Mouse (Mus musculus) hindbrain, embryonic 13.5 days (tissue): ENCODE data around the gene Slc7a1. TPM values are rescaled to one million over a fixed set of nuclear protein-coding genes. Genes with fewer than 3 reads are reported as not detected.

Source experiments
- ATAC-seq: fragments of 200-750 bp; cut with Nextera tagmentation; 2 replicates; pipeline ENCODE4 v1.8.0; 2017; ENCODE audit warnings: moderate TSS enrichment; ENCODE audit not compliant: low FRiP score
- H3K27ac ChIP-seq: fragments of 300-500 bp; sonication (generic); 2 replicates; pipeline ENCODE4 v1.5.1; 2015; ENCODE audit warnings: inconsistent platforms, mild to moderate bottlenecking, moderate library complexity
- H3K27me3 ChIP-seq: fragments of 300-500 bp; sonication (generic); 2 replicates; pipeline ENCODE4 v1.6.1; 2015; ENCODE audit warnings: mild to moderate bottlenecking, inconsistent platforms
- H3K36me3 ChIP-seq: fragments of 300-500 bp; sonication (generic); 2 replicates; pipeline ENCODE4 v1.6.1; 2015; ENCODE audit warnings: mild to moderate bottlenecking, inconsistent platforms
- H3K4me1 ChIP-seq: fragments of 300-500 bp; sonication (generic); replicated peaks from 2 replicates; pipeline ENCODE4 v1.6.1; 2015; ENCODE audit warnings: inconsistent platforms
- H3K4me2 ChIP-seq: fragments of 300-500 bp; sonication (generic); 2 replicates; pipeline ENCODE4 v1.6.1; 2015; ENCODE audit warnings: inconsistent platforms, mild to moderate bottlenecking, moderate library complexity
- H3K4me3 ChIP-seq: fragments of 300-500 bp; sonication (generic); 2 replicates; pipeline ENCODE4 v1.5.1; 2015; ENCODE audit warnings: mild to moderate bottlenecking, inconsistent platforms
- H3K9ac ChIP-seq: fragments of 300-500 bp; sonication (generic); 2 replicates; pipeline ENCODE4 v1.6.1; 2015; ENCODE audit warnings: mild to moderate bottlenecking, inconsistent platforms
- H3K9me3 ChIP-seq: fragments of 300-500 bp; sonication (generic); 2 replicates; pipeline ENCODE4 v1.6.1; 2016; ENCODE audit warnings: inconsistent platforms
- WGBS: fragments of 180-500 bp; shearing (Covaris S2); methylation state at CpG from one replicate; pipeline ENCODE4 v1.1.7; 2015; 5-methylcytosine and 5-hydroxymethylcytosine counted together
- polyA plus RNA-seq: library from polyadenylated mRNA; unstranded; fragments of >200 nt; fragmentation: Nextera tagmentation; extraction: Ambion mirVana; gene quantifications from 2 replicates; pipeline ENCODE4 v1.2.1, GENCODE M21; 2015

Slc7a1 gene
- polyA plus RNA-seq, result 29.6 and 31.3 TPM in 2 replicates

DNA sequence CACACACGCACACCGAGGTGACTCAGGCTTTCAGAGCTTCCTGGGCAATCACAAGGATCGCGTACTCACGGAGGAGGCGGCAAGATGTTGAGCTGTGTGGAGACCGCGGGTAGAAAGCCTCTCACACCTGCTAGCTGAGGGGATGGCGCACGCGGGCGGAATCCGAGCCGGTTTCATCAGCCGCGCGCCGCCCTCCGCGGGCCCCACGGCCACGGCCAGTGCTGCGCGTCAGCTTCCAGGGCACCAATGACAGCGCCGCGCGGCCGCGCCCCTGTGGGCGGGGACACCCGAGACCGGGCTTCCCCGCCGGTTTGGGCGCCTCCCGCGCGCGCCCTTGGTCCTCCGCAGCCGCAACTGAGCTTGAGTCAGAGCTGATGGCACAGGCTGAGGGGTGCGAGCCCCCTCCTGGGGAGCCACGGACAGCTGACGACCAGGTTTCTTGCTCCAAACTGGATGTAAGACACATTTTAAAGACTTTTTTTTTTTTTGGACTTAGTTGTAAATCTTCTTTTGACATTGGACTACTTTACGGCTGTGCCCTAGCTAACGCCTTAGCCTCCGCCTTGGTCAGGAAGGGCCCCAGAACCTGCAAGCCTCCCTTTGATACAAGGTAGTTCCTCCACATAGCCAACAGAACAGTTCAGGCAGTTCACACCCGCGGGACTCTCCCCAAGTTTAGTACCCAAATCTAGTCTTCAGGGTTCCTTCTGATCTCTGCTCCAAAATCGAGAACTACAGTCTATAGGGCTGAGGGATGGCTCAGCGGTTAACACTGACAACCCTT, at the start of gene Slc7a1:
Gene Slc7a1, minus strand, starts transcription at position 245 of the 784 bp plus-strand sequence.
- 0 out of 2 replicates have a peak, but pooled peaks cover 3% of the 10 kb centered on the region for H3K27me3 ChIP-seq
- H3K4me2 ChIP-seq, result peak within 1 kb of the TSS; percentile 98
- H3K4me3 ChIP-seq, result peak within 1 kb of the TSS; percentile 78
- ATAC-seq, result peak; percentile 95
- H3K4me1 ChIP-seq, result peaks cover 23% of the 10 kb centered on the region
- WGBS, result 3% methylated on average over 45 of the region's 52 CpGs
- H3K36me3 ChIP-seq, result no peaks in the 10 kb centered on the region
- peak within 1 kb of the TSS; percentile 86 for H3K9ac ChIP-seq
- H3K9me3 ChIP-seq, result no peaks in the 10 kb centered on the region
- H3K27ac ChIP-seq, result peak within 1 kb of the TSS; percentile 49

DNA sequence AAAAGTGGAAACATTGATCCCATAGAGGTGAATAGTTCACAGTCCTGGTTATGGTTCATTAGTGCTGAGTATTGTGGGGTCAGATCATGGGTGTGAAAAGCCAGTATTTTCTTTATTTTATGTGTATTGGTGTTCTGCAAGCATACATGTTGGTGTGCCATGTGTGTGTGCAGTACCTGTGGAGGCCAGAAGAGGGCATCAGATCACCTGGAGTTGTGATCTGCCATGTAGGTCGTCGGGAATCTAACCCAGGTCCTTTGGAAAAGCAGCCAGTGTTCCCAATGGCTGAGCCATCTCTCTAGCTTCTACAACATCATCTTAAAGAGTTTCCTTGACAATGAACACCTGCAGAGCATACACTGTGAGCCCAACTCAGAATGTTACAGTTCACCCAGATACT, 45.3 kb upstream of the Slc7a1 start:
- 92% methylated on average over 2 of the region's 2 CpGs for WGBS
- Histone ChIP-seq H3K9ac (no peak overlapping the region), H3K4me3 (no peak overlapping the region), H3K4me1 (no peaks in the 10 kb centered on the region), H3K4me2 (no peak overlapping the region), H3K27me3 (no peaks in the 10 kb centered on the region), H3K27ac (no peak overlapping the region), H3K36me3 (no peaks in the 10 kb centered on the region), H3K9me3 (peaks cover 8% of the 10 kb centered on the region)
- no peak for ATAC-seq

DNA sequence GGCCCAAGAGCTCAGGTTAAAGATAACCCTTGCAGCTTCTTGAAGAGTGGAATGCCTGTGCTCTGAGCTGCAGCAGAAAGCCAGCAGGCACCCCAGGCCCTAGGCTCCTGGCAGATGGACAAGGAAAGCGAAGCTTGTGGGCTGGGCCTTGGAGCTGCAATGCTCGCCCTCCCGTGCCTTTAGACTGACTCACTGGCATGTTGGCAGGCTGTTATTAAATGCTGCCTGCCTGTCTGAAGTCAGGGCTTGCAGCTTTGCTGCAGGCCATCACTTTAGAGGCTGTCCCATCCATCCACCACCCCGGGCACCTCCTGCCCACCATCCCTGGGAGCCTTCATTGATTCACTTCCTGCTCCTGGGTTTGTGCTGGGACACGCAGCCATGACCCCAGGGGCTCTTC, 44.0 kb upstream of the Slc7a1 start:
- no peak for ATAC-seq
- H3K4me2 ChIP-seq, result no peak overlapping the region
- no peaks in the 10 kb centered on the region for H3K36me3 ChIP-seq
- no peaks in the 10 kb centered on the region for H3K4me1 ChIP-seq
- 74% methylated on average over 5 of the region's 5 CpGs for WGBS
- H3K27ac ChIP-seq, result no peak overlapping the region
- peaks cover 8% of the 10 kb centered on the region for H3K9me3 ChIP-seq
- H3K27me3 ChIP-seq, result no peaks in the 10 kb centered on the region
- H3K9ac ChIP-seq, result no peak overlapping the region
- no peak overlapping the region for H3K4me3 ChIP-seq

DNA sequence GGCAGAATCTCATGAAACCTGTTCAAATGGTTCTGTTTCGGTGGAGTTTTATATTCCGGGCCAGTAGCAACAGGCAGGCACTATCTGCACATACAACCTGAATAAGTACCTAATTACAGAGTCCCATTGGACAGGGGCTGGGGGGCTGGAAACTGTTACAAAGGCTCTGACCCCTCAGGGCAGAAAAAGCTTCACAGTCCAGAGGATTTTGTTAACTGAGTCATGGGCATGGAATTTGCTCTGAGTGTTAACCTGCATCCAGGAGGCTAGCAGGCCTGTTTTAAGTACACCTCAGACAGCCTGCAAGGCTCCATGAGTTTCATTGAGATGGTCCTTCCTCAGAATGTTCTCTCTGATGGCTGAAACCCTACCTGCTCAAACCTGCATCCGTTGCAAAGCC, 36.0 kb upstream of the Slc7a1 start:
- 83% methylated on average over 3 of the region's 3 CpGs for WGBS
- no peak overlapping the region for H3K4me3 ChIP-seq
- H3K27me3 ChIP-seq, result no peaks in the 10 kb centered on the region

DNA sequence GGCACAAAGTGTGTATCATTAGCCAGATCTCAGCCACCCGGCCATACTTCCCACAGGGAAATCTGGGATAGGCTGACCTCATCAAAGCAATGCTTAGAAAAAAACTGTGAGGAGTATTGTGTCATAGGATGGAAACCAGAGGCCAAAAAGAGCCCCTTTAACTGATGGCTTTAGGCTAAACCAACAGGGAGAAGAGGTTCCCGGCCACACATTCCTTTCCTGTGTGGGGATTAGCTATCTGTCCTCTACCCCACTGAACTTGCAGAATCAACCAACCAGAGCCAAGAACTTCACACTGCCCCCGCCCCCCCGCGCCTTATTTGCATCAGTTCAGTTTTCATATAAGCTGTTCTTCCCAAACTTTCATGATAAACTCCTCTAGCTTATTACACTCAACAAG, 32.4 kb upstream of the Slc7a1 start:
- H3K4me2 ChIP-seq, result no peak overlapping the region
- no peaks in the 10 kb centered on the region for H3K27me3 ChIP-seq
- no peak overlapping the region for H3K27ac ChIP-seq
- H3K4me3 ChIP-seq, result no peak overlapping the region
- no peaks in the 10 kb centered on the region for H3K9me3 ChIP-seq
- no peaks in the 10 kb centered on the region for H3K36me3 ChIP-seq
- no peak for ATAC-seq
- no peak overlapping the region for H3K9ac ChIP-seq
- WGBS, result 79% methylated on average over 5 of the region's 5 CpGs
- H3K4me1 ChIP-seq, result no peaks in the 10 kb centered on the region

More for the DNA sequence above, 36.0 kb upstream of the Slc7a1 start:
- no peaks in the 10 kb centered on the region for H3K4me1 ChIP-seq
- H3K36me3 ChIP-seq, result no peaks in the 10 kb centered on the region
- H3K9me3 ChIP-seq, result no peaks in the 10 kb centered on the region
- no peak overlapping the region for H3K4me2 ChIP-seq
- no peak overlapping the region for H3K27ac ChIP-seq
- H3K9ac ChIP-seq, result no peak overlapping the region
- no peak for ATAC-seq

DNA sequence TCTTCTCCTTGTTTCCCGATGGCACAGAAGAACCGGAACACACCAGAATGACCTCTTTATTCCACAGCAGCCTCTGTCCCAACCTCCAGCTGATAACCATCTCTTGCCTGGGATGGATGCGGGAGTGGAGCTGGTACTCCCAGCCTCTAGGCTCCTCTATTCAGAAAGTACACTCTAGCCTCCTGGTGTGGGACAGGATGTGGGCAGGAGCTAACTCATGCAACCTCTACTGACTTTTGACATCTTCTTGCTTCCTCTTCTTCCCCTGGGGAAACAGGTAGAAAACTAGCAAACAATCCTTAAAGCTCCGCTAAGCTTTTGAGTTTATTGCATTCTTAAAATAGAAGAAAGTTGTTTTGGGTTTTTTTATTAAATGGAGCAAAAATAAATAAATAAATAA, 29.1 kb upstream of the Slc7a1 start:
- Histone ChIP-seq H3K9me3 (no peaks in the 10 kb centered on the region), H3K36me3 (no peaks in the 10 kb centered on the region), H3K27ac (no peak overlapping the region), H3K4me3 (no peak overlapping the region), H3K4me2 (no peak overlapping the region), H3K4me1 (no peaks in the 10 kb centered on the region), H3K27me3 (no peaks in the 10 kb centered on the region), H3K9ac (no peak overlapping the region)
- WGBS, result 82% methylated on average over 4 of the region's 4 CpGs
- ATAC-seq, result no peak

DNA sequence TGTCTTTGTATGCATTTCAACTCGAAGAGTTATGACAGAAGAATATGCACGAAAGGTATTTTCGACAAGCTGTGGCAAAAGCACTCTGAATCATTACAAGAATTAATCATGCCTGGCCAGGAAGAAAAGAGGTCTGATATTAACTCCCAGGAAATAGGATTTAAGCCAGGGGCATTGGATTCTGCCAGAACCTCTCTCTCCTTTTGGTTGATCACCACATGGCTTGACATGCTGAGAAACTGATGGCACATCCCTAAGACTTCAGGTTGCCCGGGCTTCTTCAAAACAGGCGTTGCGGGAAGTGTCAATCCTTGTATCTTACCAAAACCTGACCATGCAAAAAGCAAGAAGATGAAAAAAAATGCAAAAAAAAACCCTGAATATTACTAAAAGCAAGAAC, 25.4 kb upstream of the Slc7a1 start:
- Histone ChIP-seq H3K27ac (no peak overlapping the region), H3K4me2 (no peak overlapping the region), H3K9ac (no peak overlapping the region), H3K9me3 (no peaks in the 10 kb centered on the region), H3K27me3 (no peaks in the 10 kb centered on the region), H3K4me3 (no peak overlapping the region), H3K36me3 (no peaks in the 10 kb centered on the region), H3K4me1 (no peaks in the 10 kb centered on the region)
- ATAC-seq, result no peak
- WGBS, result 91% methylated on average over 6 of the region's 6 CpGs

DNA sequence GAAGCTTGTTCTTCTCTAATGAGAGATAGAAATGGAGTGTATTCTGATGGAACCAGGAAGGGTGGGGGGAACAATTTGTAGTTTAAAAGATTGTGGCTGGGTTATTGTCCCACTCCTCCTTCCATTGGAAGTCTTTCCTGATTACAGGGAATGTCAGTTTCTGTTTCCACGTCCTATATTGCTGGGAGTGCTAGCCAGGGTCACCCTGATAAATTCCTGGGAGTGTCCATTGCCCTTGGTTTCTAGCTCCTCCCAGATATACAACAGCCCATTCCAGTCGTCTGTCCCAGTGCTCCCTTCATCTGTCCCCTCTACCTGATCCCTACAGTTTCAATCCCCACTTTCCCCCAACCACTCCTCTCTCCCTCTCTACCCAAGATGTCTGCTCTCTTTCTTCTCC, 21.6 kb upstream of the Slc7a1 start:
- WGBS, result 66% methylated on average over 2 of the region's 2 CpGs
- Histone ChIP-seq H3K36me3 (no peaks in the 10 kb centered on the region), H3K27ac (no peak overlapping the region), H3K4me3 (no peak overlapping the region), H3K4me1 (no peaks in the 10 kb centered on the region), H3K27me3 (no peaks in the 10 kb centered on the region), H3K9me3 (0 out of 2 replicates have a peak, but pooled peaks cover 3% of the 10 kb centered on the region), H3K9ac (no peak overlapping the region), H3K4me2 (no peak overlapping the region)
- ATAC-seq, result no peak

DNA sequence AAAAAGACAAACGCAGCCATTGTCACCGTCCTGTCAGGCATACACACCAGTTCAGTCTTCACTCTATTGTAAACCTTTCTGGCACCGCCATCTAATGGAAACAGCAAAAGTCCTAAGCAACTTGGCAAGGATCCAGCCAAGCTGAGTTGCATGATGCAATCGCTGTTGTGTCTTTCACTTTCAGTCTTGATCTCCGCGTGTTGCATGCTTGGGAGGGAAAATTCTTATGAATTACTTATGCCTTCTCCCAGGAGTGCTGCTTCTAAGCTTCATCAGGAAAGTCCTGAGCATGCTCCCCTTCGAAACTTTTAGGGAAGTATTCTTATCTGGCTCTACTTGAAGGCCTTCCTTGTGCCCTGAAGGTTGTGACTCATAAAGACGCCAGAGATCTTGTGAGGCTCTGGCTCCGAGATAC, 19.4 kb upstream of the Slc7a1 start:
- Histone ChIP-seq H3K9me3 (0 out of 2 replicates have a peak, but pooled peaks cover 3% of the 10 kb centered on the region), H3K27me3 (no peaks in the 10 kb centered on the region), H3K27ac (no peak overlapping the region), H3K4me1 (no peaks in the 10 kb centered on the region), H3K36me3 (no peaks in the 10 kb centered on the region), H3K9ac (no peak overlapping the region), H3K4me3 (no peak overlapping the region), H3K4me2 (no peak overlapping the region)
- 72% methylated on average over 9 of the region's 9 CpGs for WGBS
- no peak for ATAC-seq

DNA sequence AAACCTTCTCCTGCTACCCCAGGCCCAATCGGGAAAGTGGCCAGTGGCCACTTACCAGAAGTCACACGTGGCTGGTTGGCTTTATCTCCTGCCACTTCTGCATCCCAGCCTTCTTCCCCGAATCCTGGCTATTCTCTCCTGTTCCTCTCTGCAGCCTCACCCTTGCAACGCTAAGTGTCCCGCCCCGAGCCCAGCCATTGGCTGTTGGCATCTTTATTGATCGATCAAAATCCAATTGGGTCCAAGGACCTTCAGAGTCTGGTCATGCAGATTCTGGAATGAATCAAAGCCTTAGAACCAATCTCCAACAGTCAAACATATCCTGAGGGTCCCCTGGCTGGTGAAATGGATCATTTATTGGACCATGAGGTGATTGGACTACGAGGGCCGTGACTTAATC, 18.7 kb upstream of the Slc7a1 start:
- H3K27ac ChIP-seq, result no peak overlapping the region
- H3K9ac ChIP-seq, result no peak overlapping the region
- no peaks in the 10 kb centered on the region for H3K4me1 ChIP-seq
- H3K36me3 ChIP-seq, result no peaks in the 10 kb centered on the region
- 0 out of 2 replicates have a peak, but pooled peaks cover 3% of the 10 kb centered on the region for H3K9me3 ChIP-seq
- no peak overlapping the region for H3K4me3 ChIP-seq
- no peak for ATAC-seq
- no peaks in the 10 kb centered on the region for H3K27me3 ChIP-seq
- 93% methylated on average over 9 of the region's 9 CpGs for WGBS
- no peak overlapping the region for H3K4me2 ChIP-seq

DNA sequence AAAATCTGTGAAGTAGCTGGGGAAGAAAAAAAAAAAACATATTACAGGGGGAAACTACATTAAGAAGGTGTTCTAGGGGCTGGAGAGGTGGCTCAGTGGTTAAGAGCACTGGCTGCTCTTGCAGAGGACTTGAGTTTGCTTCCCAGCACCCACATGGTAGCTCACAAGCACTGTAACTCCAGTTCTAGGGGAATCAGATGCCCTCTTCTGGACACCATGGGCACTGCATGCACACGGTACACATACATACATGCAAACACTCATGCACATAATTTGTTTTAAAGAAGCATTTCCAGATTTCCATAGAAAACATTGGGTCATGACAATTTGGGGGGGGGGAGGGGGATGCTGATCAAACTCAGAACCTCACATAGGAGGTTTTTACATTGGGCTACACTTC, 18.1 kb upstream of the Slc7a1 start:
- Histone ChIP-seq H3K9ac (no peak overlapping the region), H3K4me2 (no peak overlapping the region), H3K36me3 (no peaks in the 10 kb centered on the region), H3K27me3 (no peaks in the 10 kb centered on the region), H3K4me3 (no peak overlapping the region), H3K27ac (no peak overlapping the region), H3K4me1 (no peaks in the 10 kb centered on the region), H3K9me3 (0 out of 2 replicates have a peak, but pooled peaks cover 3% of the 10 kb centered on the region)
- no peak for ATAC-seq
- 96% methylated on average over 1 of the region's 1 CpGs for WGBS

DNA sequence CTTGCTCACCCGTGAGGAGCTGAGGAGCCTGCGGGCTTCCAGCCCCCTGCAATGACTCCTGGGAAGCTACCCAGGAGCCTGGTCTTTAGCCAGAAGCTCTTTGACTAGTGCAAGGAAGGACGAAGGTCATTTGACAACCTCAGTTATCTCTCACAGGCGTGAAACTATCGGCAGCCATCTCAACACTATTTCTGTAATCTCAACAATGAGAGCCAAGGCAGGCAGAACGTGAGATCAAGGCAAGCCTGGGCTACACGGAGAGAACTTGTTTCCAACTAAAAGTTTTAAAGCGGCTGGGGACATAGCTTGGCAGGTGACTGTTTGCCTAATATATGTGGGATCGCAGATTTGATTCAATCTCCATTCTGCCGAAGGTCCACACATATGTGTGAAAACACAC, 16.8 kb upstream of the Slc7a1 start:
- WGBS, result 77% methylated on average over 10 of the region's 10 CpGs
- H3K36me3 ChIP-seq, result no peaks in the 10 kb centered on the region
- no peak overlapping the region for H3K4me3 ChIP-seq
- no peaks in the 10 kb centered on the region for H3K27me3 ChIP-seq
- ATAC-seq, result no peak
- no peaks in the 10 kb centered on the region for H3K4me1 ChIP-seq
- no peak overlapping the region for H3K9ac ChIP-seq
- 0 out of 2 replicates have a peak, but pooled peaks cover 3% of the 10 kb centered on the region for H3K9me3 ChIP-seq
- no peak overlapping the region for H3K27ac ChIP-seq
- no peak overlapping the region for H3K4me2 ChIP-seq

DNA sequence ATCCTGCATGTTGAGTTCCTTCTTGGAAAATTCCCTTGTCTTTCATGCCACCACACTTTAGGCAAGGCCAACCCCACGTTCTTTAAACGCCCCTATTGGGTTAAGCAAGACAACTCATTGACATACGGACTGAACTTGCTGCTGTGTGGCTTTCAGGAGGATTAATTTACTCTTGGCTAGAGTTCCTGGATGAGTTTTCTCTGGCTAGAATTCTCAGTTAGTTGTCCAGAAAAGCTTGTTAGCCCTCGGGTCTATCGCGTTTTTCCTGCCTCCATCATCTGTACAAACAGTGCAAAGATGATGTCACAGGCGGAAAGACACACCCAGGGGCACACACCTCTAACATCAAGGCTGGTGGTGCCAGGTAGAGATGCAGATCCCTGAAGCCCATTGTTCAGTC, 14.5 kb upstream of the Slc7a1 start:
- Histone ChIP-seq H3K27ac (no peak overlapping the region), H3K27me3 (no peaks in the 10 kb centered on the region), H3K4me3 (no peak overlapping the region), H3K9ac (no peak overlapping the region), H3K4me2 (no peak overlapping the region), H3K9me3 (0 out of 2 replicates have a peak, but pooled peaks cover 3% of the 10 kb centered on the region), H3K36me3 (no peaks in the 10 kb centered on the region), H3K4me1 (no peaks in the 10 kb centered on the region)
- ATAC-seq, result no peak
- WGBS, result 59% methylated on average over 7 of the region's 7 CpGs
